Mouse (Mus musculus) kidney, adult 11 months (tissue): Measurements from ENCODE around the gene Gm13769.
"Not testable (repeated sequence)": the region's sequence is repeated elsewhere in the genome, so short reads cannot be mapped to it uniquely, and the experiment has no call there.

Source experiments
- DNase-seq: peaks from one replicate; pipeline ENCODE4 v3.0.0; 2022

Gm13769 gene

DNA sequence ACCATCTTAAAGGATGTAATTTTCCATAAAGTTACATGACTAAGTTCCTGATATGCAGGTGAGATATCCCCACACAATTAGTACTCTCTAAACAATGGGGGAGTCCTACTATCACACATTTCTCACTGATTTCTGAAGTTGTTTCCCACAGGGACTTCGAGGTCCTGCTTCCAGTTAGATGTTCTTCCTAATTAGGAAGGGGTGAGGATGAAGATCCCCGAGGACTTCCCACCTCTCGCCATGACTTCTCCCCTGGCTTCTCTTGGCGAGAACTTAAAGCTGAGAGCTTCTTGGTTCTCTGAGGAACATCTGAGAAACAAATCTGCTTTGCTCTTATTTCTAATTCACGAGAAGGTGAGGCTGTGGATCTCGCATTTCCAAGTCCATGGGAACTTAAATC lies at the start of gene Gm13769:
Gene Gm13769, plus strand, starts transcription at position 301 of the 400 bp plus-strand sequence.
- DNase-seq, result not testable (repeated sequence)

DNA sequence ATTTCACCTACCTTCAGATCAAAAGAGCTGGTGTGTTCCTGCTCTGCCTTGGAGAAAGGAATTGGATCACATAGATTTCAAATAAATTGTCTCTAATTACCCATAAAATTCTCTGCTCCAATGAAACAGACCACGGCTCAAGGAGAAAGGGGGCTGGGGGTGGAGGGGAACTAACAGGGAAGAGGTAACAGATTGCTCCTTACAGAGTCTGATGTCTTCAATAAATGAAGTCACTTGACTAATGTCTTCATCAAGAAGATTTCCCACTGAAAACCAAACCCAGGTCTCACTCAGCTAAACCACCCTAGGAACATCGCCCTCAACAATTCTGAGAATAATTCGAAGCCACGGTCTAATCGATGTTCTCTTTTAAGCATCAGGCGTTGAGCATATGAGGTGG lies 29.3 kb upstream of the Gm13769 start, which contains the start of gene Olfr1272:
Gene Olfr1272, minus strand, starts transcription at position 101 of the 400 bp plus-strand sequence.
- no peak for DNase-seq

DNA sequence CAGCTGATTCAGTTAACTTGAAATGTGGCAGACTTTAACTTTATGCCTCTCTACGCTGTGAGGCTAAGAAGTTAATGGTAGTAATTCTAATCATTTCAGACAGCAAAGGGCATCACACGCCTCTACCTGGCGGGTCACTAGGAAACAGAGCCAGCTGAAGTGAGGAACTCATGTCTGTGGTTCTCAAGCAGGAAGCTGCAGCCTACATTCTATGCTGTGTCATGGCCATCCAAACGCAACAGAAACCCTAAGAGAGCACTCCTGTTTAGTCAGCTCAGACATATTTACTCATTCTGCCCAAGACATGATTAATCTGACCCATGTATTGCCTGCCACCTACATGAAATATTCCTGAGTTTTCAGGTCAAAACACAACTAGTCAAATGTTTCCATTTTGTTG lies 24.7 kb downstream of the Gm13769 start:
- DNase-seq, result not testable (repeated sequence)

DNA sequence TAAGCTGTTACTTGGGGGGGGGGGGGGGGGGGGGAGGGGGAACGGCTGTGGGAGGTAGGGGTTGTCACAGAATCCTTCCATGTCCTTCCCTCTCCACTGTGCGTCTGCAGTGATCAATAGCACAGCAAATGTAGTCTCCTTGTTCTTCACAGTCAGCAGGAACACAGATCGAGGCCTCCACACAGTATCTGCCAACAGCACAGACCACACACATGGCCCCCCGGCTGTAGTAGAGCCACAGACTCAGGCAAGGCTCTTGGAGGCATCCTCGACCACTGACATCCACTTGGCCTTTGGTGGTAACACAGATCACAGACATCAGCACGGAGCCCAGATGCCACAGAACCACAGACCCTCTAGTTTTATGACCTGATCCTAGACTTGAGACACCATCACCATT lies 29.0 kb downstream of the Gm13769 start:
- not testable (repeated sequence) for DNase-seq

DNA sequence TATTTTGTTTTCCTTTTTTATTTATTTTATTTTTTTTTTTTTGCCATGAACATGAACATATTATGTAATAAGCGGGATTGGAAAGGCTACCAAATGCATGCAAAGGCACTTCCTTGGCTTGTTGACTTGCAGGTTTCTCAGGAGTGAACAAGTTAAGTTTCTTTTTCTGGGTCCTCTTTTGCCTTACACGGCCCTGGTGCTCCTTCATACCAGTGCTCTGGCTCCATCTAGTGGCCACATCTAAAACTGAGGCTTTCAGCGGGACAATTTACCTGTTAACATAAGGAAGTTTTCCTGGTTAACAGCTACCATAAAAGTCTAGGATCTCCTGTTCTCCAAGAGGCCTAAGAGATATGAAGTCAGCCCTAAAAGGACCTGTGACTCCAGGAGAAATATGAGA lies 29.5 kb downstream of the Gm13769 start:
- not testable (repeated sequence) for DNase-seq

DNA sequence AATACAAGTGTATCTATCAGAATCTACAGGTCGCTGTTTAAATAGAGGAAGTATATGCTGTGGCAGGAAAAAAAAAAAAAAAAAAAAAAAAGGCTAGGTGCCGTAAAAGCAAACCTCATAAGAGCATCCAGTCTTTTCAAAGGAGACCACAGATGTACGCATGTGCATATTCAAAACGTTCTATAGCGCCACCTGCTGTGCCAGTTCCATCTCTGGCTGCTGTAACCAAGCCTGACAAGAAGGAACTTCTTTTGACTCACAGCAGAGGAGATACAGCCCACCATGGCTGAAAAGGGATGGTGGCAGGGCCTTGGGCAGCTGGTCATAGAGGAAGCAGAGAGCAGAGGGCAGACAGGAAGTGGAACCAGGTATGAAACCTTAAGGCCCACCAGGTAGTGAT lies 37.2 kb downstream of the Gm13769 start:
- DNase-seq, result not testable (repeated sequence)

DNA sequence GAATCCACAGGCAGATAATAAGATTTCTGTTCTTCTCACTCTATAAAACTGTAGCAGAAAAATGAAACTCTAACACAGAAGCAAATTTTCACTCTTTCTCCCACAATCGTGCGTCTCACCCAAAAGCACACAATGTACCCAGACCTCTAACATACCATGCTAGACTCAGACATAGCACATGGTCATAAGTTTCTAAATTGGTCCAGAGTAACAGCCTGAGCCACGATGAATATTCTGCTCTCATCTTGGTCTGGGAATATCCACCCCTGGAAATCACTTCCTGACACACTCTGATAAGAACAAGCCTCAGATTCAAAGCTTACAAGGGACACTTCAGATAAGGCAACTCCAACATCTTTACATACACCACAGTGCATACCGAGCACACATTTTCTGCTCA lies 38.2 kb downstream of the Gm13769 start:
- DNase-seq, result not testable (repeated sequence)
